Mouse (Mus musculus) thymus, postnatal 4 days (tissue): ENCODE results near the gene Hsd3b4.
"Not testable (repeated sequence)": the region's sequence is repeated elsewhere in the genome, so short reads cannot be mapped to it uniquely, and the experiment has no call there.

ENCODE experiments used
- DNase-seq: peaks from one replicate; pipeline ENCODE4 v3.0.0; 2021

Gene Hsd3b4

GRCm38 (mm10) chr3:98510414-98510813, at the start of gene Hsd3b4:
Gene Hsd3b4, minus strand, starts transcription at chr3:98510514.
- DNase-seq, result not testable (repeated sequence)

- not testable (repeated sequence) for DNase-seq
These were observed 40.5 kb upstream of the Hsd3b4 start for GRCm38 (mm10) chr3:98550832-98551231.

DNA sequence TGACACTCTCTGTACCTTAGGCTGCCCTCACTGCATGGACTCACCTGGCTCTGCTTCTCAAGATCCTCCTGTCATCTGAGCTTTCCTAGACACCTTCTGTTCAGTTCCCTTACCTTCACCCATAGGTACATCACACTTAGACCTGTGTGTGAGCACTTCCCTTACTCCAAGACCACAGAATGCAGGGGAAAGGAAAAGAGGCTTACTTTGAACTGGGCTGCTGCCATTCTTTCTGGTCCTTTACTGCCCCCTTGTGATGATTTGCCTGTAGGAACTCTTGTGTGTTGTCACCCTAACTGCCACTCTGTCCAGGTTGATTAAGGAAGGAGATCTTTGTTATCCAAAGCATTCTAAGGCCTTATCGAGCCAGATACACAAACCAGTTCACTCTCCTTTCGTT, 39.9 kb upstream of the Hsd3b4 start:
- DNase-seq, result not testable (repeated sequence)

GRCm38 (mm10) chr3:98548495-98548894, 38.2 kb upstream of the Hsd3b4 start:
- DNase-seq, result not testable (repeated sequence)

- DNase-seq, result not testable (repeated sequence)
These were observed 37.3 kb upstream of the Hsd3b4 start for GRCm38 (mm10) chr3:98547641-98548040.

GRCm38 (mm10) chr3:98524978-98525377, 14.7 kb upstream of the Hsd3b4 start:
- not testable (repeated sequence) for DNase-seq

GRCm38 (mm10) chr3:98524552-98524951, 14.2 kb upstream of the Hsd3b4 start:
- DNase-seq, result not testable (repeated sequence)

GRCm38 (mm10) chr3:98522779-98523178, 12.5 kb upstream of the Hsd3b4 start:
- DNase-seq, result not testable (repeated sequence)

DNA sequence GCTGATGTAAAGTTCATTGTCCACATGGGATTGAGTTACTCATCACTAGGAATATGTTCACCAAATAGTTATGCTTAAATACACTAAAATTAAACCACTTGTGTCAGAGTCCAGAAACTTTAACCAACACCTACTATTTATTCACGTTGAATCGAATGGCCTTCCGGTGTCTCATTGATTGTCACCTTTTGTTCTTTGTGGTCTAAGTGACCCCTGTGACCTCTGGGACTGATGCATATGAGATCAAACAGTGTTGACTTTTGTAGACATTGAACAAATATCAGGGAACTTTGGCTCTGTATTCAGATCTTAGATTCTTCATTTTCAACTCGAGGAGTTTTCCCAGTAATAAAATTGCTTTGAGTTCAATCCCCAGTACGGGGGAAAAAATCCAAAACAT, 3.1 kb downstream of the Hsd3b4 start:
- DNase-seq, result not testable (repeated sequence)

DNA sequence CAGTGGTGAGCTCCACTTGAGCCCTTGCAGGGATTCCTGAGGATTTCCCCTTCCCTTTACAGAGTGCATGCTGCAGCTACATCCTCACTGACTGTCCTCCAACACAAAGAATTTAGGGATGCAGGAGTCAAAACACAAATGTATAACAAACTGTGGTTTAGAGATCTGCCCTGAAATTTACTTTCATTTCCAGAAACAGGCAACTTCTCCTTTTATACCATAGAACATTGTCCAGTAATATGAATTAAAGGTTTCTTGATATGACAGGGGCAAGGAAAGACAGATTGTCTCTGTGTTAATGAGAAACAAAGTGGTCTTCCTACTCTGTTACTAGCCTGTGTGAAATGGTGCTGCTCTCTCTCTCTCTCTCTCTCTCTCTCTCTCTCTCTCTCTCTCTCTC, 12.9 kb downstream of the Hsd3b4 start:
- not testable (repeated sequence) for DNase-seq

- not testable (repeated sequence) for DNase-seq
These were observed 13.6 kb downstream of the Hsd3b4 start for GRCm38 (mm10) chr3:98496762-98497161.

GRCm38 (mm10) chr3:98495055-98495454, 15.3 kb downstream of the Hsd3b4 start:
- DNase-seq, result not testable (repeated sequence)

DNA sequence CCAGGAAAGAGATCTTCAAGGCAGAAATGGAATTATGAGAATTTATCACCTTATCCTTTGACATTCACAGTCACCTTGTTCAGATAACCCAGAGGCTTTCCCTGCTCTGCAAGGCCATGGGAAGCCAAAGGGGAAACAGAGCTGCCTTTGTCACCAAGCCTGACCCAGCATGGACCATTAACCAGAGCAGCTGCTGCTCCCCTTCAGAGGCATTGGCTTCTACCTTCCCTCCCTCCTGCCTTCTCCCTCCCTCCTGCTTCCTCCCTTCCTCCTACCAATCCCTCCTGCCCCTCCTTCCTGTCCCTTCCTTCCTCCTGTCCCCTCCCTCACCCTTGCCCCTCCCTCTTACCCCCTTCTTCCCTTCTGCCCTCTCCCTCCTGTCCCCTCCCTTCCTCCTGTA, 16.1 kb downstream of the Hsd3b4 start:
- not testable (repeated sequence) for DNase-seq

- not testable (repeated sequence) for DNase-seq
These were observed 38.8 kb downstream of the Hsd3b4 start for GRCm38 (mm10) chr3:98471499-98471898.

- DNase-seq, result not testable (repeated sequence)
These were observed 39.3 kb downstream of the Hsd3b4 start for GRCm38 (mm10) chr3:98471057-98471456.

- DNase-seq, result not testable (repeated sequence)
These were observed 41.0 kb downstream of the Hsd3b4 start for GRCm38 (mm10) chr3:98469323-98469722.

DNA sequence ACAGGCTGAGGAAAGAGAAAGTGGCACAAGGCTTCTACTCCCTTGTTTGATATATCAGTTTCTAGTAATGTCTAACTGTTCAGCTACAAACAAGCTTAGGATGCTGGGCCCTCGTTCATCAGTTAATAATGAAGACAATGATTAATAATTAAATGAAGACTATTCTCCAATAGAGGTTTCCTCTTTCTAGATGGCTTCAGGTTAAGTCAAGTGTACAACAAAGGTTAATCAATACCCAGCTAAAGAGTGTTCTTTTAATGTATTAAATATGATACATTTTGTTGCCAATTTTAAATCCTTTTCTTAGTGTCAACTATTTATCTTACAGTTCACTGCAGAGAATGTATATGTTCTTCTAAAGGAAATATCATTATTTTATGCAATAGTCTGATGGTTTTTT, 53.3 kb downstream of the Hsd3b4 start, which contains the start of gene Gm4450:
Gm4450 (minus strand) TSS at position 101 of the 400 bp plus-strand sequence.
- DNase-seq, result not testable (repeated sequence)

DNA sequence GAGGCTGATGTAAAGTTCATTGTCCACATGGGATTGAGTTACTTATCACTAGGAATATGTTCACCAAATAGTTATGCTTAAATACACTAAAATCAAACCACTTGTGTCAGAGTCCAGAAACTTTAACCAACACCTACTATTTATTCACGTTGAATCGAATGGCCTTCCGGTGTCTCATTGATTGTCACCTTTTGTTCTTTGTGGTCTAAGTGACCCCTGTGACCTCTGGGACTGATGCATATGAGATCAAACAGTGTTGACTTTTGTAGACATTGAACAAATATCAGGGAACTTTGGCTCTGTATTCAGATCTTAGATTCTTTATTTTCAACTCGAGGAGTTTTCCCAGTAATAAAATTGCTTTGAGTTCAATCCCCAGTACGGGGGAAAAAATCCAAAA, 56.5 kb downstream of the Hsd3b4 start:
- DNase-seq, result not testable (repeated sequence)
